Mouse (Mus musculus) heart, postnatal 0 days (tissue): ENCODE measurements around the gene Trim63.

Source experiments
- CTCF ChIP-seq: IDR thresholded peaks from 2 replicates; pipeline ENCODE4 v1.5.1; 2016; ENCODE audit warnings: antibody characterized with exemption, control low read depth, low read depth
- EP300 ChIP-seq: IDR thresholded peaks from 2 replicates; pipeline ENCODE4 v1.6.1; 2016; ENCODE audit warnings: antibody characterized with exemption, low read depth

- TF ChIP-seq CTCF, result peak; percentile 25; the same call in 1 of the 2 replicates
- TF ChIP-seq EP300, result no peak; the same call in 1 of the 2 replicates
Observed at GRCm38 (mm10) chr4:134287168-134287564, 27.8 kb upstream of the Trim63 start.
